Mouse (Mus musculus): ENCODE measurements around the gene Bspry. TPM values are rescaled to one million over a fixed set of nuclear protein-coding genes. Genes with fewer than 3 reads are reported as not detected.
"Not testable (repeated sequence)": the region's sequence is repeated elsewhere in the genome, so short reads cannot be mapped to it uniquely, and the experiment has no call there.

Gene Bspry
- polyA plus RNA-seq (2012; rRNA removed), result 14.2 and 17.5 TPM in 2 replicates

DNA sequence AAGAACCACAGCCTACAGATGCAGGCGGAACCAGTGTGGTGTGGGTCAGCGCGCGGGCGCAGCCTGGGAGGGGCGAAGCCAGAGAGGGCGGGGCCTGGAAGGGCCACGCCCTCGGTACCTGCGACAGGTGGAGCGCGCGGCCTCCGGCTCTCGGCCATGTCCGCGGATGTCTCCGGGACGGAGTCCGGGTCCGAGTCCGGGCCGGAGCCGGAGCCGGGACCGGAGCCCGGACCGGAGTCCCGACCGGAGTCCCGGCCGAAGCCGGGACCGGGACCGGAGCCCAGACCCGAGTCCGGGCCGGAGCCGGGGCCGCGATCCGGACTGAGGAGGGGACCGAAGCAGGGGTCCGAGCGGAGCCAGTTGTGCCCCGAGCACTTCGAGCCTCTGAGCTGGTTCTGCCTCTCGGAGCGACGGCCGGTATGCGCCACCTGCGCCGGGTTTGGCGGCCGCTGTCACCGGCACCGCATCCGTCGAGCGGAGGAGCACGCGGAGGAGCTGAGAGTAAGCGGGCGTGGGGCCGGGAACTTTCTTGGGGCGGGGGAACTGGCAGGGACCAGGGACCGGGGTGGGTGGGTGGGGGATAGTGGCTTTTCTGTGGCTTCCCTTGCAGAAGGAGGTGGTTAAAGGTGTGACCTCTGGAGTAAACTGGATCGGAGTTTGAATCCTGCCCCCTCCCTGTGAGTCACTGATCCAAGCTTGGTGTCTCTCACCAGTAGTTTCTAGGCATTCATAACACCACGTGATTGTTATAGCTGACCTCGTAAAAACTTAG is at the start of gene Bspry:
Gene Bspry, plus strand, starts transcription at position 117 of the 772 bp plus-strand sequence.
- peak; percentile 51 for DNase-seq (ENCODE audit: low spot score)

DNA sequence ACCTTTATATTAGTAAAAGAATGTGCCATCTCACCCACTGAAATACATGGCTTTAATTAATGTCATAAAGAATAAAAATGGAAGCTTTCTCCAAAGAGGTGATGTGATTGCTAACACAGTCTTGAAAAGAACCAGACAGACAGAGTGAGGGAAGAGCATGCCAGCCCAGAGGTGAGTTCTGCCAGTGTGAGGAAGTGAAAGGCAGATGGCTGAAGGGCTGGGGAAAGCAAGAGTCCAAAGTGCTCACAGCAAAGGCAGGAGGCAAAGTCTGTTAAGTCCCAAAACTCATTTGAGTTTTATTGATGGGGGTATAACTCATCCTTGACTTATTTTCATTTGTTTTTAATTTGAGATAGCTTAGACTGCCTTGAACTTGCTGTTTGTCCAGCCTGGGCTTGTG is 49.2 kb upstream of the Bspry start:
- no peak for DNase-seq (ENCODE audit: low spot score)

DNA sequence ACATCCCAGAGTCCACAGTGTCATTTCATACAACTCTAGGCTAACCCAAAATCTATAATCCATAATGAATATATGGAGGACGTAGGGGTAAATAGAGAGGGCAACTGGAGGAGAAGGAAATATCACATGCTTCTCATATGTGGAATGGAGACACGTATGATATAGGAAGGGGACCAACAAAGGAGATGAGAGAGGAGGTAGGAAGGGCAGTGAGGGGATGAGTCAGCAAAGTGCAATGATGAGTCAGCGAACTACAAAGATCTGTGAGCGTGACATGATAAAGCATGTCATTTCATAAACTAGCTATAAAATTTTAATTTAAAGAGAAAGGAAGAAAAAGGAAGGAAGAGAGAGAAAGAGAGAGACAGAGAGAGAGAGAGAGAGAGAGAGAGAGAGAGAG is 48.3 kb upstream of the Bspry start:
- no peak for DNase-seq (ENCODE audit: low spot score)

DNA sequence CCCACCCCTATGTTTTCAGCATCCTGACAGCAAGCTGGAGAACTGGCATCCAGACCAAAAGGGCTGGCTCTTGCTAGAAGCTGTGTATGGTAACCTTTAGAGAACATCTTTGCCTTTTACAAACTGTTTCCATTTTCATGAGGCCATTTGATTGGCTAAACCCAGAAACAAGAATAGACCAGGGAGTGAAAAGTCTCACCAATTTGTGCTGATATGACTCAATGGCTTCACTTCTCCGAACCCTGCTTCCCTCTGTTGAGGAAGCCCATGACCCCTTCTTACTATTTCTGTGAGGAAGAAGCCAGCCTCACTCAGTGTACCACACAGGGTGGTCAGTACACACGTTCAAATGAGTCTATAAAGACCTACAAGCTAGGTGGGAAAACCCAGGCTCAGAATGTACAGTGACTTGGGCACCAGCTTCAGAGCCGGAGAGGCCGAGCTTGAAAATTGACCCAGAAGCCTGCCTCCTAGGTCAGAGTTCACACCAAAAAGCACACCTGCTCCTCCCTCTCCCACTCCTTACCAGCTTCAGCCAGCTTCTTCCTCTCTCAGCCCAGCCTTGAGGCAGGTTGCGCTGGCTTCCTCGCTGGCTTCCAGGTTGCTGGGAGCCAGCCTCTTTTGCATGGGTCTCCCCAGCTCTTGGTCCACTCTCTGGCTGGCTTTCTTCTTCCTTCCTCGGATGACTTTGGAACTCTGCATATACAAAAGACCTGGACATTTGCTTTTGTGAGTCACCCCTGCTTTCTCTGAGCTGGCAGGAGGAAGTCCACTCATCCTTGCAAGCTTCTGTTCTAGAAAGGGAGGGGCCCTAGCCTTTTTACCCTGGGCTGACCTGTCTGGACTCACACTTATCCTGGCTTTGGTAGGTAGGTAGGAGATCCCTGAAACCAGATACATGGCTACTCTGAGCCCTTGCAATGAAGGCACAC is 45.6 kb upstream of the Bspry start:
- no peak for DNase-seq (ENCODE audit: low spot score)

DNA sequence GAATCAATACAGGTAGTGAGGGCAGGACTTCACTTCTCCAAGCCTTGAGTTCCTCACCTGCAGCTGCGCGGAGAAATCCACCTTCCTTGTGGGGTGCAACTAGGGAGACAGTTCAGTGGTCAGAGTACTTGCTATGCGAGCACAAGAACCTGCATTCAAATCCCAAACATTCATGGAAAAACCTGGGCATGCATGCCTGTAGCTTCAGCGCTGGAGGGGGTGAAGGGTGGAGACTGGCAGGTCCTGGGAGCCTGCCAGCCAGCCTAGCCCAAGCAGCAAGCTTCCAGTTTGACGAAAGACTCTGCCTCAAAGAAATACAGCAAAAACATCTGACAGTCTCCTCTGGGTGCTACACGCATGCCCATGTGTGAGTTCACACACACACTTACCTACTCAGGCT is 44.8 kb upstream of the Bspry start, which contains the start of gene Rnf183:
Gene Rnf183, minus strand, starts transcription at position 172 of the 400 bp plus-strand sequence.
- DNase-seq (ENCODE audit: low spot score), result no peak

DNA sequence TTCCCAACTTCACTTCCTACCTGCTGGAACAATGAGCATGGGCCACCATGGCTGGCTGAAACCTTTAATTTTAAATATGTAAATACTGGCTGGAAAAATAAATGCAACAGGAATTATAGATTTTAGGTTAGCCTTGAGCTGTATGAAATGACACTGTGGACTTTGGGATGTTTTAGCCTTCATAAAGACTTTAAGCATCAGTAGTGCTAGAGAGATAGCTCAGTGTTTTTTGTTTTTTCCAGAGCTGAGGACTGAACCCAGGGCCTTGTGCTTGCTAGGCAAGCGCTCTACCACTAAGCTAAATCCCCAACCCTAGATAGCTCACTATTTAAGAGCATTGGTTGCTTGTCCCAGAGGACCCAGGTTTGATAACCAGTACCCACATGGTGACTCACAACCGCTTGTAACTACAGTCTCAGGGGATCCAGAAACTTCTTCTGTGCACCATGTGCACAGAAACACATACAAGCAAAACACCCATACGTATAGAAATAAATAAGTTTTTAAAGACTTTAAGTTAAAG is 42.5 kb upstream of the Bspry start:
- DNase-seq (ENCODE audit: low spot score), result no peak

DNA sequence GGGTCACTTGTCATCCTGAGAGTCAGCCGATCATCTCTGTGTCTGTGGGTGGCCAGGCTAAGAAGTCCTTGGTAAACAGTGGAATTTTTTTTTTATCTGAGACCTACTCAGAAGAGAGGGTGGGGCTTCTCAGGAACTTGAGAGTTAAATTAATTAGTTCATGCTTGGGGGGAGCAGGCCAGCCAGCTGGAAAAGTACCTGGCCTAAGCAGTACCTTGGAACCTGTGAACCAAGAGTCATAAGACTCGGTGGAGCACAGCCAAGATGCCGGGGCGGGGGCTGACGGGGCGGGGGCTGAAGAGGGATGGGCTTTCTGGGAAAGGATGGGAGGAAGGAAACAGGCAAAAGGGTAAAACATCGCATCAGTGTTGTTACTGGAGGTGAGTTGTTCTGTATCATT is 42.0 kb upstream of the Bspry start:
- no peak for DNase-seq (ENCODE audit: low spot score)

DNA sequence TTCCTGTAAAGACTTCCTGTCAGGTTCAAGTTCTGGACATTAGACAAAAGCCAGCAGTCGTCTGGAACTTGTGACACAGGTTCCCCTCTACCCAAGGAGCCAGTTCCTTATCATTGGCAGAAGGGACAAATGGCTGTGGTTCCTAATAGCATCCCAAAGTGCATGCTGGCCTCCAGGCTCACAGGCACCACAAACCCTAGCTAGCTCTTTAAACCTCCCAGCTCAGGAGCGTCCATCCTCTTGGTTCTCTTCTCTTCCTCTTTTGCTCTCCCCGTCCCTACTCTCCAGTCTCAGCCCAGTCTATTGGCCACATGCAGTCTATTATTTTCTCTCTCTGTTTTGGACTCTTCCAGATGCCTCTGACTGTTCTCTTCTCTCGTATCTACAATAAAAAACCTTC is 40.1 kb upstream of the Bspry start:
- no peak for DNase-seq (ENCODE audit: low spot score)

DNA sequence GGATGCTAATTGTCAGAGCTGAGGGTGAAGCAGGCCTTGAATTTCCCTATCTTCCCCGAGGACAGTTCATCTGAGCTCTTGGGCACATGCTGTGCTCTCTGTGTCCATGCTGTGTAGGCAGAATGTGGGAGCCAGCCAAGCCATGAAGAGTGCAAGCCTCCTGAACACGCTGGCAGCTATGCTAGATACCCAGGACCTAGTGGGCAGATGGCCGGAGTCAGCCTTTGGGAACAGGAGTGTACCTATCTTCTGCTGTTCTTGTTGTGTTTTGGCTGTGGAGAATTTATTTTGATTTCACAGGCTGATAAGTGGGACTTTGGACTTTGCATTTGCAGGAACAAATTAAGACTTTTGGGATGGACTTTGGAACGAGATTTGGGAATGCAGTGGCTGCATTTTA is 39.3 kb upstream of the Bspry start:
- DNase-seq (ENCODE audit: low spot score), result no peak

DNA sequence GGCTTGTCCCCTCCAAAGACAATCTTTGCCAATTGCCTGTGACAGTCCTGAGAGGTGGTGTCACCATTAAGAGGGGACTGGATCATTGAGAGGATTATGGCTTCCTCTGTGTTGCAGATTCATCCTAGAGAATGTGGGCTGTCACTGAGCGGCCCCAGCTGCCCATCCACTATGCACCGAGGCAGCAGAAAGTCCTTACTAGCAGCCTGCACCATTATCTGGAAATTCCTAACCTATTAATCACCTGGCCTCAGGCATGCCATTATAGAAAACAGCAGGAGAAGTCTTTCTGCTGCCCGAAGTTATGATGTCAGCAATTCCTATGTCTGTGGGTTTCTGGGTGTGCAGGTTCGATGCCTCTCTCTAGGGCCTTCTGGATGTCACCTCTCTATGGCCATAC is 38.9 kb upstream of the Bspry start:
- DNase-seq (ENCODE audit: low spot score), result no peak

DNA sequence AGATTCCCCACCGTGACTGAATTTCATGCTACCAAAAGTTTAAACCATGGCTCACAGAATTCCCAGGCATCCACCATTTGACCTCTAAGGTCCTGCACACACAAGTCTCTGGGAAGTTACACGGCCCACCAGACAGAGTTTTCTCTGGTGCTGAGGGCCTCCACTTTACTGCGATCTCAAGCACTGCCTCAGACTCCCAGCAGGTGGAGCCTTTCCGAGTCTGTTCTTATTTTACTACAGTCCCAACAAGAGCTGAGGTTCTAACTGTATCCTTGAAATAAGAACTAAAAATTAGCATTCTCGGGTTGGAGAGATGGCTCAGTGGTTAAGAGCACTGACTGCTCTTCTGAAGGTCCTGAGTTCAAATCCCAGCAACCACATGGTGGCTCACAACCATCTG is 24.9 kb upstream of the Bspry start:
- DNase-seq (ENCODE audit: low spot score), result no peak

DNA sequence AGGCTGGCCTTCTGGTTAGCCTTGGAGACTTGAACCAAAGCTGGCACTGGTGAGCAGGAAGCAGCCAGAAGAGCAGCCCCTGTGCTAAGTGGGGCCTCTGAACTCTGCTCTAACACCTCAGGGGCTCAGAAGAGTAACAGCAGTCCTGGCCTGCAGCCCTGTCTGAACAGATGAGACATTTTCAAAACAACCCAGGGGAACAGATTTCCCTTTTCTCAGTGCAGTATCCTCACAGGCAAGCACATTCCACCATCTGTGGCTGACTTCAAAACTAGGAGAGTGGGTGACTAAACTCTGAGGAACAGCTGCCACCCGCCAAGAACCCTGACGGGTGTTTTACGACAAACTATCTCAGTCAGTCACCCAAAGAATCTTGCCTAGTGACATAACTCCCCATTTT is 20.8 kb upstream of the Bspry start:
- no peak for DNase-seq (ENCODE audit: low spot score)

DNA sequence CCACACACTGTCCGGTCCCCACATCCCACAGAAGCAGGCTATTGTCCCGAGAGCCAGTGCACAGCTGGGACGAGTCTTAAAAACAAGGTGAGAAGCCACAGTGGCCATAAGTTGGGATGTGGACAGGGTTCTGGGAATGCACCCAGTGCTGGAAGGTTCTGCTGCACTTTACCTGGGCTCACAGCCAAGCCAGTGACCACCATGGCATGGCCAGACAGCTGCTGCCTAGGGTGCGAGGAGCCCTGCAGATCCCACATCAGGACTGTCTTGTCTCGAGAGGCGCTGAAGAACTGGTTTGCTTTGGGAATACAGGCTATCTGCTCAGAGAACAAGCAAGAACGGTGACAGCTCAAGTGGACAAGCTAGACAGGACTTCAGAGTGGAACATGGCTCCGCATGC is 19.5 kb upstream of the Bspry start:
- no peak for DNase-seq (ENCODE audit: low spot score)

DNA sequence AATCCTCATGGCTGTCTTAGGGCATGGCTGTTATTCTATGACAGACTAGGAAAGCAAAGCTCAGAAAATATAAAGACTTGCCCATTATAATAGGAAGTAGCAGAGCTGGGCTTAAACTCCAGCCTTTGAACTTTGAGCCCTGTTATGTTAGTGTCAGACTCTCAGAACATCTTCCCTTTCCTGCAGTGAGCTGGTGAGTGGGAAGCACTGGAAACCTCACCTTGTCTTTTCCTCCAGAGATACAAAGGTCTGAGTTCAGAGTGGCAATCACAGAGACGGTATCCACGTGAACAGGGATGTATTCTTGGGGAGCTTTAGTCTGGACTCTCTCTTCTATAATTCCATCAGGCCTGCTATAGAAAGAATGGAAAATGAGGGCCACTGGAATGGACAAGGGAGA is 16.7 kb upstream of the Bspry start:
- no peak for DNase-seq (ENCODE audit: low spot score)

DNA sequence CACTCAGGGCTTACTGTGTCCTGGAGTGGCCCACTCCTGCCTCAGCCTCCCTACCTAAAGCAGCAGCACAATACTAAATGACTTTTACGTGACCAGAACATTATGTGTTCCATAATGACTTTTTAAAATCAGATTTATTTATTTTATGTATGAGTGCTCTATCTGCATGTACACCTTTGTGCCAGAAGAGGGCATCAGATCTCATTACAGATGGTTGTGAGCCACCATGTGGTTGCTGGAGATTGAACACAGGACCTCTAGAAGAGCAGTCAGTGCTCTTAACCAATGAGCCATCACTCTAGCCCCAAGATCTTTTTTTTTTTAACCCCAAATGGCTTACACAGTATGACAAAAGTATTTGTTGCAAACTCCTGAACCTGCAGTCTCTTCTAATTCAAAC is 11.7 kb upstream of the Bspry start:
- DNase-seq (ENCODE audit: low spot score), result no peak

DNA sequence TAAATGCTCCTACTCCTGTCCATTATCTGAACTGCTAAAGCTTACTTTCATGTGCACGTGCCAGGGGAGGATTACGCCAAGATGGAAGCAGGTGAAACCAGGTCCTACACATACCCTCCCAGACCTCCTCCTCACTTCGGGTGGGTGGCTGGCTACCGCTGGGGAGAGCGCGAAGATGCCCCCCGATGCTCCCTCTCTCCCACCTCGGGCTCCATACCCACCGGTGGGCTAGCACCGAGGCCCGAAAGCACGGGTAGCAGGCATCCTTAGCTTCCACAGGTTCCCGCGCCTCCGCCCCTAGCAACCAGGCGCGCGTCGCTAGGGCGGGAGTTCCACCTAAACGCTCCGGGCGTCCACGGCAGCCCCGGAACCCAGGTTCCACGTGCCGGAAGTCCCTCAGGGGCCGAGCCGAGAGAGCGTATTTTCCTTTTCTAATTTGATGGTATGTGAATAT is 9.2 kb upstream of the Bspry start, which contains the start of gene Wdr31:
Gene Wdr31, minus strand, starts transcription at position 299 of the 454 bp plus-strand sequence.
- DNase-seq (ENCODE audit: low spot score), result peak; percentile 62

DNA sequence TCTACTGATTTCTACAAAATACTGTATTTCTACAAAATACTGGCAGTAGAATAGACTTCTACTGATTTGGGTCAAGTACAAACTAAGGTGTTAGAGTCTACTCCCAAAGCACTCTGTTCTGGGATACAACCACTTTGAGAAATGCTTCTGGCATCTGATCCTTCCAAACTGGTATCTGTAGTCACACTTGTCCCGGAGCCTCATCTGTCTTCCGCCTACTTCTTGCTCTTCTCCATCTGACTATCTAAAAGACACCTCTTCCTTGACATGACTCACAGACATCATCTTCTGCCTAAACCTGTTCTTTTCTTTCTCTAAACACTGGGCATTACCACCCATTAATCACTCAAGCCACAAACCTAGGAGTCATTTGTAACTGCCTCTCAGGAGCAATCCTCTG is 7.8 kb upstream of the Bspry start:
- no peak for DNase-seq (ENCODE audit: low spot score)

DNA sequence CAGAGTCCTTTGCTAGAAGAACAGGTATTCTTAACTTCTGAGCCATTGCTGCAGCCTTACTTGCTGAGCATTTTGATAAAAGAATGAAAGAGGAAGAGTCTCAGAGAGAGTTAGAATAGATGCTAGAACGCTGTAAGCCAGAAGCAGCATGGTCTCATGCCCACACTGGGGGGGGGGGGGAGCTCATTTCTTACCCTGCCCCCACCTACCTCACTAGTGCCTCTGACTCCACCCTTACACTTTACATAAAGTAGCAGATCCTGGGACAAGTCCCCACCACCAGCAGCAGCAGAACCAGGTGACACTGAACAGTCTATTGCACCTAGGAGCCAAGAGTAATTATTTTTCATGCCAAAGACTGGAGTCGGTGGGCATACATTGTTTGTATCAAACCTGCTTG is 4.7 kb upstream of the Bspry start:
- no peak for DNase-seq (ENCODE audit: low spot score)

DNA sequence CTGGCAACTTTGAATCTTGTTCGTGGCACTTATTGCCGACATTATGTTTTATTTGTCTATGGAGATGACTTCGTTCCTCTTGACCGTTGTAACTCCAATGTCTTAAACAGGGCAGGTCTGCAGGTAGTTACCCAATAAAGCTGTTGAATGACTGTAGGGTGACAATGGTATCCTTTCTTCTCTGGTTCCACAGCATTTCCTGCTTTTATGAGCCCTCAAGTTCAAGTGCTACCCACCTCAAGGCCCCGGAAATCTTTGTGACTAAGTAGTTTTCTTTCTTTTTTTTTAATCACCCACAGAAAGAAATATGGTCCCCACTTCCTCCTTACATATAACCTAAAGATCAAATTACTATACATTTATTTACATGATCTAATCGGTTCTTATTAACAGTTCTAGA is 4.1 kb upstream of the Bspry start:
- DNase-seq (ENCODE audit: low spot score), result no peak

DNA sequence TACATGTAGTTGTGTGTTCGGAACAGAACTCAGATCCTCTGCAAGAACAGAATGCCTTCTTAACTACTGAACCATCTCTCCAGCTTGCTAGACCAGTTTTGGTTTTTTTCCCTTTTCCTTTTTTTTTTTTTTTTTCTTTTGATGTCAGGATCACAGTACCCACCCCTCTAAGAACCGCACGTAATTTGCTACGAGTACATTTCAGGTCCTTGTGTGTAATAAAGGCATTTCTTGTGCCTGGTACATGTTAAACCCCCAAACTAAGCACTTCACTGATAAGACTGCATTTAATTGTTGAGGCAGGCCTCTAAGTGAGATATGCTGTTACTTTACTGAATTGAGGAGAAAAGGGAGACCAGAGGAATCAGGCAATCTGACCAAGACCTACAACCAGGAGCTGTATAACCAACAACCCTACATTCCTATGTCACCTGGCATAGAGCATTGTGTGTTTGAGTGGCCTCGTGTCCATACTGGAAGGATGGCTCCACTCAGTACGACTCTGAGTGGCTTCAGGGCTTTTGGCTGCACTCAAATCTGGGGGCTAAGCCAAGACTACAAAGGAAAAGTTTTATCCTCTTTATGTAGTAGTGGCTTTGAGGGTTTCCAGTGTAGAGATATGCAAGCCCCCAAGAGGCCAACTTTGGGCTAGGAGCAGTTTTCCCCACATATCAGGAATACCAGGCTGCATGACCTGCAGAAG is 2.2 kb upstream of the Bspry start:
- DNase-seq (ENCODE audit: low spot score), result no peak

DNA sequence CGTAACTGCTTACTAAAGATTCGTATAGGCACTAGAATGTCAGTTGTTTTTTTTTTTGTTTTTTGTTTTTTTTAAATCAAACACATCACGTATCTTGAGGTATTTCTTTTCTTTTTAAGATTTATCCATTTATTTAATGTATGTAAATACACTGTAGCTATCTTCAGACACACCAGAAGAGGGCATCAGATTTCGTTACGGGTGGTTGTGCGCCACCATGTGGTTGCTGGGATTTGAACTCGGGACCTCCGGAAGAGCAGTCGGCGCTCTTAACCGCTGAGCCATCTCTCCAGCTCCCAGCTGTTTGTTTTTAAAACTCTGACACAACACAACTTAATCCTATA is 288 bp upstream of the Bspry start:
- not testable (repeated sequence) for DNase-seq (ENCODE audit: low spot score)

All from urinary bladder, adult 2 months (tissue).